Mouse (Mus musculus) retina, adult 2 months (tissue): ENCODE data around the gene Inpp1.

Experiments
- DNase-seq: peaks from one replicate; pipeline ENCODE4 v3.0.0-alpha.2; 2012; ENCODE audit warnings: low read depth, low spot score

Gene Inpp1

GRCm38 (mm10) chr1:52816910-52817812 is at the start of gene Inpp1:
TSS of gene Inpp1 (minus strand) at chr1:52817688.
- peak; percentile 68 for DNase-seq

- DNase-seq = no peak
These were observed 48.5 kb upstream of the Inpp1 start for GRCm38 (mm10) chr1:52866007-52866406.

- no peak for DNase-seq
These were observed 46.7 kb upstream of the Inpp1 start for GRCm38 (mm10) chr1:52864220-52864619.

GRCm38 (mm10) chr1:52855904-52856601 is 38.6 kb upstream of the Inpp1 start:
- DNase-seq = no peak

GRCm38 (mm10) chr1:52854029-52854428 is 36.5 kb upstream of the Inpp1 start:
- DNase-seq = peak; percentile 30

- no peak for DNase-seq
These were observed 31.9 kb upstream of the Inpp1 start for GRCm38 (mm10) chr1:52849422-52849821.

- DNase-seq = no peak
These were observed 29.1 kb upstream of the Inpp1 start for GRCm38 (mm10) chr1:52846556-52846955.

GRCm38 (mm10) chr1:52844782-52845665 is 27.5 kb upstream of the Inpp1 start, which contains the start of gene Hibch:
TSS of gene Hibch (plus strand) at chr1:52844929.
- peak; percentile 95 for DNase-seq

- no peak for DNase-seq
These were observed 26.9 kb upstream of the Inpp1 start for GRCm38 (mm10) chr1:52844354-52844753.

- no peak for DNase-seq
These were observed 21.6 kb upstream of the Inpp1 start for GRCm38 (mm10) chr1:52839099-52839498.

GRCm38 (mm10) chr1:52817813-52818147 is 292 bp upstream of the Inpp1 start:
- DNase-seq = no peak

- no peak for DNase-seq
These were observed 1.1 kb downstream of the Inpp1 start for GRCm38 (mm10) chr1:52816232-52816891.

- no peak for DNase-seq
These were observed 9.0 kb downstream of the Inpp1 start for GRCm38 (mm10) chr1:52808456-52808855.

- DNase-seq = no peak
These were observed 12.4 kb downstream of the Inpp1 start for GRCm38 (mm10) chr1:52805041-52805440.

GRCm38 (mm10) chr1:52802406-52802975 is 15.0 kb downstream of the Inpp1 start:
- no peak for DNase-seq

GRCm38 (mm10) chr1:52801651-52802050 is 15.8 kb downstream of the Inpp1 start:
- no peak for DNase-seq

- DNase-seq = no peak
These were observed 17.1 kb downstream of the Inpp1 start for GRCm38 (mm10) chr1:52800340-52800740.

GRCm38 (mm10) chr1:52799772-52800171 is 17.7 kb downstream of the Inpp1 start:
- no peak for DNase-seq

GRCm38 (mm10) chr1:52799056-52799726 is 18.3 kb downstream of the Inpp1 start:
- no peak for DNase-seq

- no peak for DNase-seq
These were observed 21.6 kb downstream of the Inpp1 start for GRCm38 (mm10) chr1:52795927-52796326.
